Mouse (Mus musculus): ENCODE results near the gene Olfr1150-ps1. TPM values are rescaled to one million over a fixed set of nuclear protein-coding genes. Genes with fewer than 3 reads are reported as not detected.

Olfr1150-ps1 gene
- not detected in 2 replicates for polyA plus RNA-seq (2014; fragmentation: Nextera tagmentation; extraction: Ambion mirVana)

DNA sequence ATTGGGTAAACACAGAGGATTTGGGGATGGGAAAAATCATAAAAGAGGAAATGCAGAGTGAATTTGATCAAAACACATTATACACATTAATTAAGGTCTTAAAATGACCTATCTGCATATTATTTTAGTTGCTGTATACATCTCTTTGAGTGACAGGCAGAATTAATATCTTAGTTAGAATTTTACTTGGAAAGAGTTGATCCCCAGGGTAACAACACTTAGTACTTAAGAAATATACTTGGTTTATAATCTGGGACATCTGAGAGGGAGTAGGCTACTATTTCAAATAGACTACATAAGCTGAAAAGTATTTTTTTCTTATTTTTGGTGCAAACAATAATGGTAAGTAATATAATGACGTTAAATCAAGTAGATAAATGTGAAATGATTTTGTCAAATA is at the start of gene Olfr1150-ps1:
TSS of gene Olfr1150-ps1 (plus strand) at position 301 of the 400 bp plus-strand sequence.
- H3K9me3 ChIP-seq (replicated peaks; ENCODE audit: control insufficient read depth, low read length) = no peaks in the 10 kb centered on the region
- DNase-seq (ENCODE audit: low spot score) (no peak), ATAC-seq (replicated peaks; ENCODE audit: insufficient number of reproducible peaks, low FRiP score, low TSS enrichment, low read depth) (no peak)
- no peak within 1 kb of the TSS for H3K4me2 ChIP-seq (ENCODE audit: low read depth, low read length)
- H3K36me3 ChIP-seq (replicated peaks; ENCODE audit: control insufficient read depth, insufficient read depth, low read depth, low read length) = no peaks in the 10 kb centered on the region
- WGBS = 81% methylated on average over 1 of the region's 1 CpGs
- H3K4me1 ChIP-seq (ENCODE audit: control insufficient read depth, insufficient read depth, low read length) = no peaks in the 10 kb centered on the region
- no peak within 1 kb of the TSS for H3K4me3 ChIP-seq (ENCODE audit: low read depth, low read length)
- no peaks in the 10 kb centered on the region for H3K27me3 ChIP-seq (ENCODE audit: control insufficient read depth, insufficient read depth, low read length)
- H3K9ac ChIP-seq (replicated peaks; ENCODE audit: low read length) = no peak within 1 kb of the TSS
- no peak within 1 kb of the TSS for H3K27ac ChIP-seq (replicated peaks; ENCODE audit: low read depth, low read length)

DNA sequence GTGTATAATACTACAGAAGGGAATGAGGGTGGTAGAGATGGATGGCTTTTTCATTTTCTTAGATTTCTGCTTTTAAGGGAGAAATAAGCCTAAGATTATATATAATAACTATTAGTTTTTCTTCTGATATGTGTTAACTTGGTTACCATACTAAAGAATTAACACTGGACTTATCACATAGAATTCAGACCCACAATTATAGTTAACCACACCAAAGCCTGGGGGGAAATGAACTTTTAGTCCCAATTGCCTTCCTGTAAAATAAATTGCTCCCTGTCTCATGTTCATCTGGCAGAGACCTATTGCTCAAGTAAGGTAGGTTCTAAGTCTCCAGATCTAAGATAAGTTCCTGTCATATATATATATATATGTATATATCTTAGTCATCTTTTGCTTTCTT is 43.5 kb upstream of the Olfr1150-ps1 start, which contains the start of gene Olfr1143:
TSS of gene Olfr1143 (plus strand) at position 301 of the 400 bp plus-strand sequence.
- no peak within 1 kb of the TSS for H3K27ac ChIP-seq (replicated peaks; ENCODE audit: low read depth, low read length)
- no peak within 1 kb of the TSS for H3K4me2 ChIP-seq (ENCODE audit: low read depth, low read length)
- no peaks in the 10 kb centered on the region for H3K36me3 ChIP-seq (replicated peaks; ENCODE audit: control insufficient read depth, insufficient read depth, low read depth, low read length)
- no peaks in the 10 kb centered on the region for H3K9me3 ChIP-seq (replicated peaks; ENCODE audit: control insufficient read depth, low read length)
- H3K27me3 ChIP-seq (ENCODE audit: control insufficient read depth, insufficient read depth, low read length) = no peaks in the 10 kb centered on the region
- ATAC-seq (replicated peaks; ENCODE audit: insufficient number of reproducible peaks, low FRiP score, low TSS enrichment, low read depth) (no peak), DNase-seq (ENCODE audit: low spot score) (no peak)
- H3K4me1 ChIP-seq (ENCODE audit: control insufficient read depth, insufficient read depth, low read length) = no peaks in the 10 kb centered on the region
- H3K4me3 ChIP-seq (ENCODE audit: low read depth, low read length) = no peak within 1 kb of the TSS
- H3K9ac ChIP-seq (replicated peaks; ENCODE audit: low read length) = no peak within 1 kb of the TSS

DNA sequence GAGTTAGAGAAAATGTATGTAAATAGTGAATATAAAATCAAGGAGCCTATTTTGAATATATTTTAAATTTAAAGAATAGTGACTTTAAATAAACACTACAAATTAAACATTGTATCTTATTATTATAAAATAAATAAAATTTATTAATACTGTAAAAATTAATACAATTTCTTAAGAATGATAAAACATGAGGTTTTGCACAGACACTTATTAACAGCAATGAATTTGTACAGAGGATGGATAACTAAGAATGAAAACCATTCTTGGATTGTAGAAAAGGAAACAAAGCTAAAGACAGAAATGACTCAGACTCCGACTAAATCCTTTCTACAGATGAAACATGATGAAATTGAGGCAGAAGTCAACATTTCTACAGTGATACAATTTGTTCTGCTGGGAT is 34.3 kb upstream of the Olfr1150-ps1 start, which contains the start of gene Olfr1145:
TSS of gene Olfr1145 (plus strand) at position 301 of the 400 bp plus-strand sequence.
- Histone ChIP-seq H3K27me3 (ENCODE audit: control insufficient read depth, insufficient read depth, low read length) (no peaks in the 10 kb centered on the region), H3K27ac (replicated peaks; ENCODE audit: low read depth, low read length) (no peak within 1 kb of the TSS), H3K4me1 (ENCODE audit: control insufficient read depth, insufficient read depth, low read length) (no peaks in the 10 kb centered on the region), H3K4me2 (ENCODE audit: low read depth, low read length) (no peak within 1 kb of the TSS), H3K9ac (replicated peaks; ENCODE audit: low read length) (no peak within 1 kb of the TSS), H3K4me3 (ENCODE audit: low read depth, low read length) (no peak within 1 kb of the TSS), H3K9me3 (replicated peaks; ENCODE audit: control insufficient read depth, low read length) (no peaks in the 10 kb centered on the region), H3K36me3 (replicated peaks; ENCODE audit: control insufficient read depth, insufficient read depth, low read depth, low read length) (no peaks in the 10 kb centered on the region)
- 68% methylated on average over 1 of the region's 1 CpGs for WGBS
- no peak for DNase-seq (ENCODE audit: low spot score)
- ATAC-seq (replicated peaks; ENCODE audit: insufficient number of reproducible peaks, low FRiP score, low TSS enrichment, low read depth) = no peak

DNA sequence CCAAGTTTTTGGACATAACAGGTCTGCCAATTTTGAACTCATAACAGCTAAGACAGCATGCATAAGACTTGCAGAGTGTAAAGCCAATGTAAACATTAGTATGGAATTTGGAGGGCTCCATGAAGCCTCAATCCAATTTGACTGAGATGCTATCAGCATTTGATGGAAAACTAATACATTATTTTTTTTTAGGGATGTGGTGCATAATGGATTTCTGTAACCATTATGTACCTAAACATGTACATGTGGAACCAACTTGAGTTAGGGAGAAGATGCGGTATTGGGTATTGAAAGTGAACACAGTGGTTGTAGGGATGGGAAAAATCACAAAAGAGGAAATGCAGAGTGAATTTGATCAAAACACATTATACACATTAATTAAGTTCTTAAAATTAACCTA is 13.6 kb upstream of the Olfr1150-ps1 start, which contains the start of gene Olfr1148:
TSS of gene Olfr1148 (plus strand) at position 301 of the 400 bp plus-strand sequence.
- Histone ChIP-seq H3K36me3 (replicated peaks; ENCODE audit: control insufficient read depth, insufficient read depth, low read depth, low read length) (no peaks in the 10 kb centered on the region), H3K27me3 (ENCODE audit: control insufficient read depth, insufficient read depth, low read length) (no peaks in the 10 kb centered on the region), H3K4me2 (ENCODE audit: low read depth, low read length) (no peak within 1 kb of the TSS), H3K9ac (replicated peaks; ENCODE audit: low read length) (no peak within 1 kb of the TSS), H3K4me3 (ENCODE audit: low read depth, low read length) (no peak within 1 kb of the TSS), H3K4me1 (ENCODE audit: control insufficient read depth, insufficient read depth, low read length) (no peaks in the 10 kb centered on the region), H3K27ac (replicated peaks; ENCODE audit: low read depth, low read length) (no peak within 1 kb of the TSS), H3K9me3 (replicated peaks; ENCODE audit: control insufficient read depth, low read length) (no peaks in the 10 kb centered on the region)
- ATAC-seq (replicated peaks; ENCODE audit: insufficient number of reproducible peaks, low FRiP score, low TSS enrichment, low read depth) (no peak), DNase-seq (ENCODE audit: low spot score) (no peak)
- 95% methylated on average over 1 of the region's 1 CpGs for WGBS

DNA sequence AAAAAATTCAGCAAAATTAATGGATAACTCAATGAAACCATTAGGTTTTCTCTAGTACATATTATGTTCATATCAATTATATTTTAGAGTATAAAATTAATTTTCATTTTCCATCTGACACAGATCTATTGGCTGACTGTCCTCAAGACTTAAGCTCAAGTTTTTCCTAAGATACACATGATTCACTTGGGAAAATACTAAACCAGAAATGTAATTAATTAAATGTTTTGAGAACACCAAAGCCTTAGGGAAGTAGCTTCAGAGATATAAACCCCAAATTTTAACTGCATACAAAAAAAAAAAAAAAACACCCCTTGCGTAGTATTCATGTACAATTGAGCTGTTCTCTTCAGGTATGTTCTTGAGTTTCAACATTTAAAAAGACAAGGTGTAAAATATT is 11.8 kb downstream of the Olfr1150-ps1 start, which contains the start of gene Olfr1151:
TSS of gene Olfr1151 (plus strand) at position 301 of the 400 bp plus-strand sequence.
- no peaks in the 10 kb centered on the region for H3K36me3 ChIP-seq (replicated peaks; ENCODE audit: control insufficient read depth, insufficient read depth, low read depth, low read length)
- ATAC-seq (replicated peaks; ENCODE audit: insufficient number of reproducible peaks, low FRiP score, low TSS enrichment, low read depth) (no peak), DNase-seq (ENCODE audit: low spot score) (no peak)
- H3K4me1 ChIP-seq (ENCODE audit: control insufficient read depth, insufficient read depth, low read length) = no peaks in the 10 kb centered on the region
- no peaks in the 10 kb centered on the region for H3K27me3 ChIP-seq (ENCODE audit: control insufficient read depth, insufficient read depth, low read length)
- no peaks in the 10 kb centered on the region for H3K9me3 ChIP-seq (replicated peaks; ENCODE audit: control insufficient read depth, low read length)
- H3K4me2 ChIP-seq (ENCODE audit: low read depth, low read length) = no peak within 1 kb of the TSS
- H3K9ac ChIP-seq (replicated peaks; ENCODE audit: low read length) = no peak within 1 kb of the TSS
- no peak within 1 kb of the TSS for H3K4me3 ChIP-seq (ENCODE audit: low read depth, low read length)
- 87% methylated on average over 1 of the region's 1 CpGs for WGBS
- H3K27ac ChIP-seq (replicated peaks; ENCODE audit: low read depth, low read length) = no peak within 1 kb of the TSS

DNA sequence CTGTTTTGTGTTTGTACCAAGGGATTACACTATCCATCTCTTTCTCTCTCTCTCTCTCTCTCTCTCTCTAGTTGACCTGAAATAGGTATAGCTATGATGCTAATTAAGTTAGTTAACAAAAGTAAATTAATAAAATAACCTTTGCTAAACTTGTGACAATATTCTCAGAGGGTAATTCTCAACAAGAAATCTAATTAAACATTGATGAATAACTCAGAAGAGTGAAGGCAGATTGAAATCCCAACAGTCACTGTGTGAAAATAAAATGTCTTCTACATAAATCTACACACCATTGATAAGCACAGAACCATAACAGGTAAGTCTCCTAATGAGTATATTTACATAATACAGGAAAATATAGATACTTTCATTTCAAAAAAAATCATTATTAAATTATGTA is 22.4 kb downstream of the Olfr1150-ps1 start, which contains the start of gene Olfr1152:
TSS of gene Olfr1152 (plus strand) at position 301 of the 400 bp plus-strand sequence.
- Histone ChIP-seq H3K9me3 (replicated peaks; ENCODE audit: control insufficient read depth, low read length) (no peaks in the 10 kb centered on the region), H3K4me1 (ENCODE audit: control insufficient read depth, insufficient read depth, low read length) (no peaks in the 10 kb centered on the region), H3K4me2 (ENCODE audit: low read depth, low read length) (no peak within 1 kb of the TSS), H3K9ac (replicated peaks; ENCODE audit: low read length) (no peak within 1 kb of the TSS), H3K27ac (replicated peaks; ENCODE audit: low read depth, low read length) (no peak within 1 kb of the TSS), H3K36me3 (replicated peaks; ENCODE audit: control insufficient read depth, insufficient read depth, low read depth, low read length) (no peaks in the 10 kb centered on the region), H3K27me3 (ENCODE audit: control insufficient read depth, insufficient read depth, low read length) (no peaks in the 10 kb centered on the region), H3K4me3 (ENCODE audit: low read depth, low read length) (no peak within 1 kb of the TSS)
- ATAC-seq (replicated peaks; ENCODE audit: insufficient number of reproducible peaks, low FRiP score, low TSS enrichment, low read depth) (no peak), DNase-seq (ENCODE audit: low spot score) (no peak)

DNA sequence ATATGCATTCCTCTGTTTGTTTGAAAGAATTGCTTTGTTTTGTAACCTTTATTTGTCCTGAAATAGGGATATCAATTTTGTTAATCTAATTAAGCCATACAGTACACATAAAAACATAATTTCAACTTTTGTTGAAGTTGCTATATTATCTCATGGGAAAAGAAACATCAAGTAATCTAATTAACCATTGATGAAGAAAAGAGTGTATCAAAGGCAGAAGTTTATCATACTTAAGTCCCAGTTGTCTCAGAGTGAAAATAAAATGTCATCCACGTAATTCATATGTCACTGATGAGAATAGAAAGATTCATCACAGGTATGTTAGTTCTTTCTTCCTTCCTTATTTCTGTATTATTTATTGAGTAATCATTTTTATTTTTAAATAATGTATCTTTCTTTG is 50.9 kb downstream of the Olfr1150-ps1 start, which contains the start of gene Olfr1153:
TSS of gene Olfr1153 (plus strand) at position 301 of the 400 bp plus-strand sequence.
- Histone ChIP-seq H3K36me3 (replicated peaks; ENCODE audit: control insufficient read depth, insufficient read depth, low read depth, low read length) (no peaks in the 10 kb centered on the region), H3K27ac (replicated peaks; ENCODE audit: low read depth, low read length) (no peak within 1 kb of the TSS), H3K9me3 (replicated peaks; ENCODE audit: control insufficient read depth, low read length) (no peaks in the 10 kb centered on the region), H3K4me1 (ENCODE audit: control insufficient read depth, insufficient read depth, low read length) (no peaks in the 10 kb centered on the region), H3K4me2 (ENCODE audit: low read depth, low read length) (no peak within 1 kb of the TSS), H3K27me3 (ENCODE audit: control insufficient read depth, insufficient read depth, low read length) (no peaks in the 10 kb centered on the region), H3K9ac (replicated peaks; ENCODE audit: low read length) (no peak within 1 kb of the TSS), H3K4me3 (ENCODE audit: low read depth, low read length) (no peak within 1 kb of the TSS)
- WGBS = 80% methylated on average over 1 of the region's 1 CpGs
- ATAC-seq (replicated peaks; ENCODE audit: insufficient number of reproducible peaks, low FRiP score, low TSS enrichment, low read depth) = no peak
- DNase-seq (ENCODE audit: low spot score) = no peak

Data from embryonic facial prominence, embryonic 11.5 days (tissue).